Mouse (Mus musculus): ENCODE data around the gene Myadm.

DNA sequence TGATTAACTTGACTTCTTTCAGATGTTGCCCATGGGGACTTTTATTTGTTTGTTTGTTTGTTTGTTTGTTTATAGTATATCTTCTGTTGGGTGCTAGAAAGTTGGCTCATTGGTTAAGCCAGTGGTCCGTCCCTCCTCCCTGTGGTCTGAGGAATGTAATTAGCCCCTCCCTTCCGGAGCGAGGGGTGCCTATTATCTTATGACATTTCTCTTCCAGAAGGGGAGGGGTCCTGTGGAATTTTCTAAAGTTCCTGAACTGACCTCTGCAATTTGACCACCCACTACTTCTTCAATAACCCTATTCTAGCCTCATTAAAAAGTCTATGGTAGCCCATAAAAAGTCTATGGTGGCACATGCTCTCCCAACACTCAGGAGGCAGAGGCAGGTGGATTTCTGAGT is 21.6 kb upstream of the Myadm start:
- TF ChIP-seq CTCF (conservative IDR thresholded peaks at IDR 0.05; ENCODE audit: low read length) (no peak), POU5F1 (IDR thresholded peaks at IDR 0.05; ENCODE audit: borderline replicate concordance, low read length) (no peak)

All from E14TG2a.4 (cell line).